Mouse (Mus musculus): Measurements from ENCODE around the gene Angel2.

DNA sequence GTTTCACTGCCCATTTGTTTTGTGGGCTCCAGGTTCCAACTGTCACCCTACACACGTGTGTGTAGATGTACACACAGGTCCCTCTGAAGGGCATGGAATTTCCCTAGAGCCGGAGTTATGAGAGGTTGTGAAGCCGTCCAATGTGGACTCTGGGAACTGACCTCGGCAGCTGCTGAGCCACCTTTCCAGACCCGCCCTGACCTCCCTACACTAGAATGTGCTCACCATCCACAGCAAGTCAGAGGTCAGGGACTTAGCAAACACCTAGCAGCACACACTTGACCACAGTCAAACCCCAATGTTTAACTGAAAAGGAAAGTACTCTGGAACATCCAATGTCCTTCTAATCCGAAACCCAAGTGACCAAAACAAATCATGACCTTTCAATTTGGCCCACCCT, 44.3 kb upstream of the Angel2 start:
- TF ChIP-seq CTCF (IDR thresholded peaks at IDR 0.05; ENCODE audit: low read depth): no peak
- no peak for TF ChIP-seq EP300 (IDR thresholded peaks at IDR 0.05; ENCODE audit: low read depth)
